Mouse (Mus musculus) layer of hippocampus, adult 8-10 months (tissue): Measurements from ENCODE around the gene Klhl24. TPM values are rescaled to one million over a fixed set of nuclear protein-coding genes. Genes with fewer than 3 reads are reported as not detected.

Experiments
- DNase-seq, 2 experiments: peaks; one replicate each; pipeline ENCODE4 v3.0.0; 2022; ENCODE audit warnings: low spot score in 2 of 2
- total RNA-seq, 4 experiments: library from RNA; stranded (reverse); gene quantifications; 2 replicates each; pipeline ENCODE4 v1.2.4; 2022

Klhl24 gene
- total RNA-seq, 4 experiments from 2014 or later = 76.2 to 95.8 (median 85.2) TPM

GRCm38 (mm10) chr16:20144568-20144967, 47.2 kb downstream of the Klhl24 start:
- no peak for DNase-seq

DNA sequence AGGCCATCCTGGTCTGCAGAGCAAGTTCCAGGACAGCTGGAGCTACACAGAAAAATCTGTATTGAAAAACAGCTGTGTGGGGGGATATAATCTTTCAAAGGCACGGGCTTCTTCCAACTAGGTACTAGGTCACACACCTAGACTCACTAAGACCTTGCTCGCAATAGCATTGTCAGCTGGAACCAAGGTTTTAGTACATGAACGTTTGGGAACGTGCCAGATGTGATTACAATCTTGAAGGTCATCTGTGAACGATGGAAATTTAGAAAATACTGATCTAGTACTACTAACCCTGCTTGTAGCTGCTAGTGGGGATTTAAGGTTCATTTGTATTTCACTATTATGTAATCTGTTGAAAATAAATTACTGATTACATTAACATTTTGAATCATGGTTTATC, 54.6 kb downstream of the Klhl24 start:
- DNase-seq = no peak

DNA sequence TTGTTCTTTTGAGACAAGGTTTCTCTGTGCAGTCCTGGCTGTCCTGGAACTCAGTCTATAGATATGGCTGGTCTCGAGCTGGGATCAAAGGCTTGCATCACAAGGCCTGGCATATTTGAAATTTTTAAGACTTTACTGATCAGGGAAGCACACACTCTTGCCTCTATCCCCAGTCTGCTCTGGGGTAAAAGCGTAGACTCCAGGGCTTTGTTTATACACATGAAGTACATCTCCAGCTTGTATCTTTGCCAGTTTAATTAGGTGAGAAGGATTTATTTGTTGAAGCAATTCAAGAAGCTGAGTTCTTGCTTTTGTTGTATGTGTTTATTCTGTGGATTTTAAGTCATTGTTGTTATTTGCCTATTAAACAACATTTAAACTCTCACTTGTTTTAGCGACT, 56.4 kb downstream of the Klhl24 start:
- DNase-seq = no peak

GRCm38 (mm10) chr16:20160130-20160529, 62.8 kb downstream of the Klhl24 start:
- DNase-seq = no peak

GRCm38 (mm10) chr16:20169071-20169470, 71.7 kb downstream of the Klhl24 start:
- no peak for DNase-seq

GRCm38 (mm10) chr16:20169471-20170106, 72.2 kb downstream of the Klhl24 start:
- DNase-seq = peak in 1 of 2 experiments; percentile 9

Other genes starting within 250 kb of the Klhl24 start
- 1 to 10 TPM in 3 of 4 experiments, under 1 TPM in 1; 0.69 to 9.2 (median 3.9) TPM for gene Klhl6, start 114.5 kb upstream of the Klhl24 start, total RNA-seq
- 10 to 100 TPM; 32.7 to 58.6 (median 42.8) TPM for gene Yeats2, start 43.5 kb downstream of the Klhl24 start, total RNA-seq
- gene Map6d1, start 143.8 kb downstream of the Klhl24 start, total RNA-seq = 10 to 100 TPM; 27.2 to 36.7 (median 29.8) TPM
- gene Parl, start 204.8 kb downstream of the Klhl24 start, total RNA-seq = 10 to 100 TPM; 52.2 to 73.7 (median 58.0) TPM
- not detected for gene Cyp2ab1, start 227.9 kb downstream of the Klhl24 start, total RNA-seq